Mouse (Mus musculus): ENCODE data around the gene Nxf2.

- TF ChIP-seq CTCF (IDR thresholded peaks at IDR 0.05; ENCODE audit: extremely low read depth, insufficient read depth, low read length) (no peak), POLR2A (IDR thresholded peaks at IDR 0.05; ENCODE audit: extremely low read depth, insufficient read depth, low read length) (no peak)
Measured at GRCm38 (mm10) chrX:134929927-134930326, 34.6 kb downstream of the Nxf2 start.
